Mouse (Mus musculus) liver, embryonic 14.5 days (tissue): ENCODE results near the gene Fastkd3. TPM values are rescaled to one million over a fixed set of nuclear protein-coding genes. Genes with fewer than 3 reads are reported as not detected.

Experiments
- ATAC-seq: fragments of 200-750 bp; cut with Nextera tagmentation; 2 replicates; pipeline ENCODE4 v1.8.0; 2017; ENCODE audit warnings: moderate number of reproducible peaks, mild to moderate bottlenecking, moderate library complexity; ENCODE audit not compliant: insufficient read depth
- DNase-seq, 3 experiments: peaks; one replicate each; pipeline ENCODE4 v3.0.0-alpha.2; 2012 to 2013; ENCODE audit warnings: low read depth in 3 of 3, low spot score in 3 of 3
- H3K27ac ChIP-seq: fragments of 300-500 bp; sonication (generic); 2 replicates; pipeline ENCODE4 v1.5.1; 2014; ENCODE audit warnings: moderate library complexity, mild to moderate bottlenecking, control low read depth, inconsistent platforms
- H3K27me3 ChIP-seq: fragments of 300-500 bp; sonication (generic); 2 replicates; pipeline ENCODE4 v1.6.1; 2014; ENCODE audit warnings: mild to moderate bottlenecking, low read length, moderate library complexity; ENCODE audit not compliant: control insufficient read depth, insufficient read depth
- H3K36me3 ChIP-seq: fragments of 300-500 bp; sonication (generic); replicated peaks from 2 replicates; pipeline ENCODE4 v1.6.1; 2014; ENCODE audit warnings: low read depth; ENCODE audit not compliant: control insufficient read depth, insufficient read depth
- H3K4me1 ChIP-seq, 2 experiments: fragments of 200-500 bp in 1 of 2; fragments of 300-500 bp in 1 of 2; sonication (generic) in 1 of 2; replicated peaks; 2 replicates each; pipeline ENCODE4 v1.6.1; 2012 to 2014; ENCODE audit warnings: antibody characterized with exemption in 1 of 2, inconsistent platforms in 1 of 2, low read length in 1 of 2; ENCODE audit not compliant: control insufficient read depth in 2 of 2, insufficient read depth in 2 of 2
- H3K4me2 ChIP-seq: fragments of 300-500 bp; sonication (generic); 2 replicates; pipeline ENCODE4 v1.6.1; 2014; ENCODE audit warnings: low read depth, mild to moderate bottlenecking, control low read depth, moderate library complexity
- H3K4me3 ChIP-seq, 2 experiments: fragments of 200-500 bp in 1 of 2; fragments of 300-500 bp in 1 of 2; sonication (generic) in 1 of 2; 2 replicates each; pipeline ENCODE4 v1.5.1; 2012 to 2014; ENCODE audit warnings: low read depth in 2 of 2, low read length in 2 of 2, mild to moderate bottlenecking in 2 of 2, control low read depth in 1 of 2, inconsistent platforms in 1 of 2, moderate library complexity in 1 of 2; ENCODE audit not compliant: insufficient read depth in 1 of 2
- H3K9ac ChIP-seq: fragments of 300-500 bp; sonication (generic); replicated peaks from 2 replicates; pipeline ENCODE4 v1.6.1; 2014; ENCODE audit warnings: mild to moderate bottlenecking, control low read depth, moderate library complexity
- H3K9me3 ChIP-seq: fragments of 300-500 bp; sonication (generic); 2 replicates; pipeline ENCODE4 v1.6.1; 2016; ENCODE audit warnings: low read length, mixed read lengths; ENCODE audit not compliant: control insufficient read depth
- CTCF ChIP-seq: IDR thresholded peaks from 2 replicates; pipeline ENCODE4 v1.5.1; 2016; ENCODE audit warnings: antibody characterized with exemption, low read depth, control low read depth
- EP300 ChIP-seq: IDR thresholded peaks from 2 replicates; pipeline ENCODE4 v1.6.1; 2016; ENCODE audit warnings: antibody characterized with exemption, low read depth
- WGBS: fragments of 180-500 bp; shearing (Covaris S2); extraction: QIAGEN DNeasy Blood & Tissue Kit; methylation state at CpG from one replicate; pipeline ENCODE4 v1.1.7; 2014; ENCODE audit not compliant: insufficient replicate concordance; 5-methylcytosine and 5-hydroxymethylcytosine counted together
- polyA plus RNA-seq, 2 experiments: library from polyadenylated mRNA; depleted of rRNA in 1 of 2; stranded (reverse) in 1 of 2; unstranded in 1 of 2; fragments of >200 nt; fragmentation: Nextera tagmentation in 1 of 2; extraction: Ambion mirVana in 1 of 2; gene quantifications; 2 replicates each; pipeline versions ENCODE4 v1.2.1 to v1.2.3; 2012 to 2014

The Fastkd3 gene
- polyA plus RNA-seq, 2 experiments = 7.3 to 13.6 TPM

GRCm38 (mm10) chr13:68572247-68572646 is 9.8 kb upstream of the Fastkd3 start:
- Histone ChIP-seq H3K4me3 (no peak overlapping the region), H3K9me3 (no peaks in the 10 kb centered on the region), H3K36me3 (peaks cover 13% of the 10 kb centered on the region), H3K4me1 (no peaks in the 10 kb centered on the region), H3K4me2 (no peak overlapping the region), H3K9ac (no peak overlapping the region), H3K27me3 (no peaks in the 10 kb centered on the region), H3K27ac (no peak overlapping the region)
- ATAC-seq (no peak), DNase-seq (no peak)
- WGBS = 78% methylated on average over 19 of the region's 19 CpGs
- TF ChIP-seq CTCF = no peak
- no peak for TF ChIP-seq EP300

DNA sequence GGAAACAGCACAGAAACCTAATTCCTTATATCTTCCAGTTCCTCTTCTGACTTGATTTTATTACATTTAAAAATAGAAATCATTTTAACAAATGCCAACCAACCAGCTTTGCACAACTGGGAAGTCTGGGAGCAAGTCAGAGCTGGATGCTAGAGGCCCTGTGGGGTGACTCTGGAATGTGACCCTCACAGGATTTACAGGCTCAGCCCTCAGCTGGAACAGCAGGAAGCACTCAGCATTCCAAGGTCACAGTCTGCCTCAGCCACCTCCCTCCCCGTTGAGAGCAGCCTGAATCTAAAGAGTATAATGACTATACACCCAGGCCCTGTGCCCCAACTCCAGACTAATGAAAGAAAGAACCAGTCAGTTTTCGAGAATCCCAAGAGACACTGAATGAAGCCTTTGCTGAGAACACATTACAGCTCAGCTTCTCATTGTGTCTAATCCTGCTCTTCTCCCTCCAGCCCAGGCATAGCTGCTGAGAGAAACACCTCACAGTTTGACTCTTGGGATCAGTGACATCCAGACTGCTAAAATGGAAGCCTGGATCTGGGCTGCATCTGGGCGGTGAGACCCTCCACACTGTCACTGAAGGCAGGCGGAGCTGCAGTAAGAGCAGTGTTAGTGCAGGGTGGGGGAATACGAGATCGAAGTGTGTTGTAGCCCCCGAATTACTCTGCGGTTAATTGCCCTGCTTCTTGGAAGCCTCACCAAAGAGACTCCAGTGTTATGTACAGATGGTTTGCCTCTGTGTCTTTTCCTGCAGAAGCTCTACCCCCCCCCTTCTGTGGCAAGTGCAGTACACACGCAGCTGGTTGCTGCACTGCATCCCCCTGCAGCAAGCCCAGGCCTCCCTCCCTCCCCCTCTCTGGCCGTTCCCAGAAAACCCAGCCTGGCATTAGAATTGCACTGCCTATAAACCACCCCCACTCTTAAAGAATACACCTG is 8.8 kb upstream of the Fastkd3 start:
- TF ChIP-seq CTCF (no peak), EP300 (no peak)
- ATAC-seq (no peak), DNase-seq (no peak)
- Histone ChIP-seq H3K27me3 (no peaks in the 10 kb centered on the region), H3K27ac (no peak overlapping the region), H3K4me1 (no peaks in the 10 kb centered on the region), H3K9ac (no peak overlapping the region), H3K9me3 (no peaks in the 10 kb centered on the region), H3K36me3 (peaks cover 14% of the 10 kb centered on the region), H3K4me2 (no peak overlapping the region), H3K4me3 (no peak overlapping the region)
- 69% methylated on average over 10 of the region's 10 CpGs for WGBS

GRCm38 (mm10) chr13:68574398-68574797 is 7.6 kb upstream of the Fastkd3 start:
- no peaks in the 10 kb centered on the region for H3K9me3 ChIP-seq
- DNase-seq (no peak), ATAC-seq (no peak)
- WGBS = 78% methylated on average over 4 of the region's 4 CpGs
- H3K4me3 ChIP-seq = no peak overlapping the region
- no peak overlapping the region for H3K27ac ChIP-seq
- no peaks in the 10 kb centered on the region for H3K4me1 ChIP-seq
- no peaks in the 10 kb centered on the region for H3K27me3 ChIP-seq
- TF ChIP-seq EP300 = no peak
- no peak overlapping the region for H3K4me2 ChIP-seq
- no peak overlapping the region for H3K9ac ChIP-seq
- peaks cover 14% of the 10 kb centered on the region for H3K36me3 ChIP-seq

DNA sequence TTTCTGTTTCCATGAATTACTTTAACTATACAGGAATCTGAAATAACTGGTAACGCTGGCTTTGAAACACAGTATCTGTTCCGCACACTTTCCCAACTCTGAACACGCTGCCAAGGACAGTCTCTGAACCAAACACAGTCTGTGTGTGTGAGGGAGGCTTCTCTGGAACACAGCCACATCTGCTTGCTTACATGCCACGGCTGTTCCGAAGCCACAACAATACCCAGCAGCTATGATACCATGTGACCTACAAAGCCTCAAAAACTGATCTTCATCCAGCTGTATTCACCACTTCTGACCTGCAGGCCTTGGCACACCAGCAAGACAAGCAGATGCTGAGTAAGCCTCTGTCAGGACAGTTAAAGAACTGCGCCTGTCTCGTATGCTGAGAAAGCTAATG is 4.1 kb upstream of the Fastkd3 start:
- no peak overlapping the region for H3K4me3 ChIP-seq
- ATAC-seq = no peak
- H3K4me2 ChIP-seq = no peak overlapping the region
- no peak overlapping the region for H3K27ac ChIP-seq
- no peaks in the 10 kb centered on the region for H3K27me3 ChIP-seq
- peaks cover 5% of the 10 kb centered on the region in 2 experiments; a peak in 3 of 4 replicates for H3K4me1 ChIP-seq
- TF ChIP-seq CTCF (no peak), EP300 (no peak)
- 73% methylated on average over 7 of the region's 7 CpGs for WGBS
- H3K9me3 ChIP-seq = no peaks in the 10 kb centered on the region
- H3K36me3 ChIP-seq = peaks cover 9% of the 10 kb centered on the region
- no peak for DNase-seq
- no peak overlapping the region for H3K9ac ChIP-seq

DNA sequence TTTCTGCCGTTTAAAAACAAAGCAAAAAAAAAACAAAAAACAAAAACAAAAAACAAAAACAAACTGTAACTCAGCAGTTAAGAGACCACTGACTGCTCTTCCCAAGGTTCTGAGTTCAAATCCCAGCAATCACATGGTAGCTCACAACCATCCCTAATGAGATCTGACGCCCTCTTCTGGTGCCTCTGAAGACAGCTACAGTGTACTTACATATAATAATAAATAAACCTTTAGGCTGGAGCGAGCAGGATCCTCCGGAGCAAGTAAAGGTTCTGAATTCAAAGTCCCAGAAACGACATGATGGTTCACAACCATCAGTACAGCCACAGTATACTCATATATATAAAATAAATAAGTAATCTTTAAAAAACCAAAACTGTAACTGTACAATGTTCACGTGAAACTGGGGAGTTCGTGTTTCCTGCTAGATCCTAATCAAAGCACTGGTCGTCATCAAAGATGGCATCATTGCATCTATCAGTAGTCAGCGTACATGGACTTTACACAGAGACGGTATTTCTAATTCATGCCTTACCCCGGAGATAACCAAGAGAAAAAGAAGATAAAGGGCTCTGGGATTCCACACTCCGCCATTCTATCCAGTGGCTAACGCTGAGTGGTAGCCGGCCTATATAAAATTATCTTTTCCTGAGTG is 821 bp upstream of the Fastkd3 start:
- ATAC-seq (no peak), DNase-seq (no peak)
- 15% methylated on average over 14 of the region's 14 CpGs for WGBS
- Histone ChIP-seq H3K4me2 (peak overlapping the region; percentile 87), H3K9me3 (no peaks in the 10 kb centered on the region), H3K36me3 (peaks cover 23% of the 10 kb centered on the region), H3K4me3 (peak overlapping the region; percentile 79 to 86), H3K9ac (peak overlapping the region; percentile 69), H3K4me1 (peaks cover 6 to 7% of the 10 kb centered on the region in 2 experiments; a peak in 3 of 4 replicates), H3K27ac (peak overlapping the region; percentile 46), H3K27me3 (no peaks in the 10 kb centered on the region)
- no peak for TF ChIP-seq EP300
- no peak; the same call in 1 of the 2 replicates for TF ChIP-seq CTCF
